Mouse (Mus musculus) spleen, adult 18-20 months (tissue): Measurements from ENCODE around the gene Kcnt1.

ENCODE experiments used
- DNase-seq, 2 experiments: peaks; one replicate each; pipeline ENCODE4 v3.0.0; 2022; ENCODE audit warnings: mixed read lengths in 2 of 2

Kcnt1 gene

GRCm38 (mm10) chr2:25878516-25878915 lies 15.0 kb downstream of the Kcnt1 start:
- no peak for DNase-seq

DNA sequence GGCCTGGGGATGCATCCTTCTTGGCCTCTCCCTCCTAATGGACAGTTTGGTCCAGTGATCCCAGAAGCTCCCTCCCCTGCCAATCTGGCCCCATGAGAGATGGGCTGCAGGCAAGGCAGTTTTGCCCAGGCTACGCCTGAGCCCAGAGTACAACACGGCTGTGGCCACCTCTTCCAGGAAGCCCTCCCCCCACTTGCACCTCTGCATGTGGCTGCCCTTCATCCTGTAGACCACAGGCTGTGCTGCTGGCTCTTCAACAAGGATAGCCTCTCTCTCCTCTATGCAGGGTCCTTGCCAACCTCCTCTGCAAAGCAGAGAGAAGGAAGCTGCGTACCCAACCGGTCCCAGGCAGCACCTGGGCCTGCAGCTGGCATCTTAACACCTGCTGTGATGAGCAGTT lies 15.5 kb downstream of the Kcnt1 start:
- no peak for DNase-seq

DNA sequence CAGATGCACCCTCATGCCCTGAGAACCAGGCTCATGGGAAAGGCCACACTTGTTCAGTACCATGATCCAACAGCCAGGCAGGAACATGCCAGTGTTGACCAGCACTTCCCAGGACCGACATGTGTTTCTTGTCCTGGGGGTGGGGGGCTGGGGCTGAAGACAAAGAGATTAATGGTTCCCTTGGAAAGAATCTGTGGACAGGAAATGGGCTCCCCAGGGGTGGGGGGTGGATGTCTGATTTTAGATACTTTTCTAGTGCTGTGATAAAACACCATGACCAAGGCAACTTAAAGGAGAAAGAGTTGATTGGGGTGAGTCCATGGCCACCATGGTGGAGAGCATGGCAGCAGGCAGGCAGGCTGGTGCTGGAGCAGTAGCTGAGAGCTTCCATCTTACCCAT lies 18.7 kb downstream of the Kcnt1 start:
- no peak for DNase-seq

GRCm38 (mm10) chr2:25884756-25885155 lies 21.2 kb downstream of the Kcnt1 start:
- no peak for DNase-seq

DNA sequence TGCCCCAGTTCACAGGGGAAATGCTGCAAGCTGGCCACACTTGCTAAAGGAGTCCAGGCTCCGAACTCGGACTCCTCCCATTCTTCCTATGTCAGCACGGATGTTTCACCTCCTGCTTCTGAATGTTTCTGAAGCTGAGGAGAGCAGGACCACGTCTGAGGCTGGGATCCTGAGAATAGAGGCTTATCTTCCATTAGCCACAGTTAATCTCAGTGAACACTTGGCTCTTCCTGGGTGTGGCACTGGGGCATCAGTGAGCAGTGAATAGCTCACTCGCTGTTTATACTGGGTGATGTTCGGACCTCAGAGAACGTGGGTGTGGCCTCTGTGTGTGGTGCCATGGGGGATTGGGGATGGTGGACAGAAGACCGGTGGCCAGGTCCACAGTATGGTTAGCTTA lies 23.7 kb downstream of the Kcnt1 start:
- DNase-seq, result no peak

DNA sequence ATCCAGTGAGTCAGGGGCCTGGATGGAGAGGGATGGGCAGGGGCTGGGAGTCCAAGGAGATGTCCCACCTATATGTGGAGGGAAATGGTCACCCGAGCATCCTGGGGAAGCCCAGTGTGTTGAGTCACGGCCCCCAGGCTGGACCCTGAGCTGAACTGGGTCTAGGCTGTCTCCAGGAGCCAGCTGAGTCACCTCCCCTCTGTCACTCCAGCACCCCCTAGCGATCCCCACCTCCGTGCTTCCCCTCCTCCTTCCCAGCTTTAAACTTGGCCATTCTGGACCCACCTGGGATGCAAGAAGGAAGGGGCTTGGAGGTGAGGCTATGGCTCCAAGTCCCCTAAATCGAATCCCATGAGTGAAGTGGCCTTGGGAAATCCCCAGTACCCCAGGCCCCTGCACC lies 24.6 kb downstream of the Kcnt1 start:
- DNase-seq, result peak in 1 of 2 experiments; percentile 11

- no peak for DNase-seq
These were observed 28.9 kb downstream of the Kcnt1 start for GRCm38 (mm10) chr2:25892440-25892839.

DNA sequence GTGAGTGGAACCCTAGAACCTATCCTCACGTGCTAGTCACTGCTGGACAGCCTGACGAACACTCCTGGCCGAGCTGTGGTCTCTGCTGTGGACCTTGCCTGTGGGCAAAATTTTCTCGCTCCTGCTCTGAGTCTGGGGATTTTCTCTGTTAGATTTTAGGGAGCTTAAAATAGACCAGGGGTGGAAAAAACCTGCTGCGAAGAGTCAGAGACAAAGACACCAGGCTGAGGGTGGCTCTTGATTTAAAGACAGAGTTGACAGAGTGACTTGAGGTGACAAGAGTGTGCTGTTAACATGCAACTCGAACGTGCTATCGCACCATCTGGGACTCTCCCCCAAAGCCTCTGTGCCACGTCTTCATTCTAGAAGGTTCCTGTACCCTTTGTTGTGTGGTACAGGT lies 35.4 kb downstream of the Kcnt1 start:
- DNase-seq, result no peak

DNA sequence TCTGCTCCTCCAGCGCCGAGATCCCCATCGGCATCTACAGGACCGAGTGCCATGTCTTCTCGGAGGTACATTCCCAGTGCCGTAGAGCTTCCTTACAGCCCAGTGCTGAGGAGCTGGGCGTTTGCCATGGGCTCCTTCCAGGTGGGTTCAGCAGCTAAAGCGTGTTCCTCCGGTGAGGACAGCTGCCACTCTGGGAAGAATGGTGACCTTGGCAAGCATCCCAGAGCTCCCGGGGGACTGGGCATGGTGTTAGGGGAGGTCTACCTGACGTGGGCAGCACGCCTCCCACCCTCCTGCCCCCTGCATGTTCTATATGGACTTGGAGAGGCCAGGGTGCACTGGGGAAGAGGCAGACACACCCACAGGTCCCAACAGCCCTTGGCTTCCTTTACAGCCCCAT lies 46.3 kb downstream of the Kcnt1 start:
- DNase-seq, result no peak

DNA sequence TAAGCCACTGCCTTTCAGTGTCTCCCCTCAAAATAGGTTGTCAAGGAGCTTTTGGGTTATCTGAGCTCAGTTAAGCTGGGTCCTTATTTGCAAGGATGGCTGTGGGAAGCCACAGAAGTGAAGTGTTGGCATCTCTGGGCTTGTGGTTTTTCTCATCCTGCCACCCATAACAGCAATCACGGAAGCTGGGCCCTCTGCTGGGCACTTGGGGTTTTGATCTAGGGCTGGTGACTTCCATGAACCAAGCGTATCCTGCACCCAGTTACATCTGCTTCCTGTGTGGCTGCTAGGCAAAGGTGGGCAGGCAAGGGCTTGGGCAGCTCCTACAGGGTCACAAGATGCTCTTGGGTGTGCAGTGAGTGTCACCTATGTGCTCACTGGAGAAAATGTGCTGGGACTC lies 49.7 kb downstream of the Kcnt1 start:
- DNase-seq, result peak in 1 of 2 experiments; percentile 26

- no peak for DNase-seq
These were observed 50.7 kb downstream of the Kcnt1 start for GRCm38 (mm10) chr2:25914201-25914600.

DNA sequence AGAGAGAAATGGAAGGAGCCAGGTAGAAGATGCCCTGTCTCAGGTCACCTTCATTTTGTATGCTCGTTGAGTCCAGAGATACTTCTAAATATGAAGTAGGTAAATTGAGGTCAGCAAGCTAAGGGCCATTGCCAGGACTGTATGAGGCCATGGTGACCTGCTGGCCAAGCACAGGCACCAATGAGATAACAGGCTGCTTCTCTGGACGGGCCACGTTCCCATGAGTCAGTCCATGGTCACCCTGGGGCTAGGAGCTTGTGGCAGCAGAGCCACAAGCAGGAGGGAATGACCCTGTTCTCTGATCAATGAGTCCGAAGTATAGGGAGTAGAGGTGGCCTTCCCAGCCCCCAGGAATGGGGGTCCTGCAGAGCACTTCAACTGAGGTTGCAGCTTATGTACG lies 51.3 kb downstream of the Kcnt1 start:
- DNase-seq, result no peak

GRCm38 (mm10) chr2:25918408-25918807 lies 54.9 kb downstream of the Kcnt1 start:
- no peak for DNase-seq

DNA sequence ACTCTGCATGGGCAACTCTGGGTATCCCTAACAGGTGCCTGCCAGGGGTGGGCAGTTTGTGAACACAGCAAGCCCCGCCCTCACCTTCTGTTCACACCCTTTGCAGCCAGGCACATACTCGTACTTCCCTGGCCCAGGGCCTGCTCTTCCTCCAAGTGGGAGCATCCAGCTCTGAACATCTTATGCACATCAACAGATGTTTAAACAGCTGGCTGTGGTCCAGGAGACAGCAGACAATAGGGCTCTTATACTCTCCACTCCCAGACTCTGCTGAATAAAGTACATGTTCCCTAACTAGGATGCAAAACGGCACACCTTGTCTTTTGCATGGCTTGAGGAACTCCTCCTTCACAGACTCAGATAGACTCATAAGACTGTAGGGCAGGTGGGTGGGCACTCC lies 56.4 kb downstream of the Kcnt1 start:
- no peak for DNase-seq

GRCm38 (mm10) chr2:25923799-25924198 lies 60.3 kb downstream of the Kcnt1 start:
- DNase-seq, result no peak

GRCm38 (mm10) chr2:25924934-25925333 lies 61.4 kb downstream of the Kcnt1 start:
- no peak for DNase-seq

- no peak for DNase-seq
These were observed 64.3 kb downstream of the Kcnt1 start for GRCm38 (mm10) chr2:25927821-25928220.

DNA sequence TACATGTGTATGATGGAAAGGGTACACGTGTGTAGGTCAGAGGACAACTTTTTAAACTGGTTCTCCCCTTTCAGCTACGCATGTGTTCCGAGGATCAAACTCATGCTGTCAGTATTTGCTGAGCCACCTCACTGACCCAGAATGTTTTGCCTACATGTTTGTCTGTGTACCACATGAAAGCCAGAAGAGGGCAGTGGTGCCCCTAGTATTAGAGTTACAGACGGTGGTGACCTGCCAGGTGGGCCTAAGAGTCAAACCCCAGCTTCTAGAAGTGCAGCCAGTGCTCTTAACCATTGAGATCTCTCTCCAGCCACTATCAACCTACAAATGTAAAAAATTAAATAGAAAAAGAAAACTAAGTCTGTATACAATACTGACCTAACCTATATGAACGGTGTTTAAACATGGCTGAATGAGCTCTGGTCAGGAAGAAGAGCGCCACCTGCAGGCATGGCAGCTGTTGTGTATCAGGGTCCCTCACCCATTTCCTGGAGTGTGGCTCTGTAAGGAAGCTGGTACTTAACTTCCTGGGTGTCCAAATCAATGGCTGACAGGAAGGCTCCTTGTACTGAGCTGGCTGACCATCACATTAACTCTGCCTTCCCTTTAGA lies 67.8 kb downstream of the Kcnt1 start:
- peak in 1 of 2 experiments; percentile 18 for DNase-seq

- DNase-seq, result no peak
These were observed 77.0 kb downstream of the Kcnt1 start for GRCm38 (mm10) chr2:25940503-25940902.

GRCm38 (mm10) chr2:25943822-25944221 lies 80.3 kb downstream of the Kcnt1 start:
- no peak for DNase-seq

DNA sequence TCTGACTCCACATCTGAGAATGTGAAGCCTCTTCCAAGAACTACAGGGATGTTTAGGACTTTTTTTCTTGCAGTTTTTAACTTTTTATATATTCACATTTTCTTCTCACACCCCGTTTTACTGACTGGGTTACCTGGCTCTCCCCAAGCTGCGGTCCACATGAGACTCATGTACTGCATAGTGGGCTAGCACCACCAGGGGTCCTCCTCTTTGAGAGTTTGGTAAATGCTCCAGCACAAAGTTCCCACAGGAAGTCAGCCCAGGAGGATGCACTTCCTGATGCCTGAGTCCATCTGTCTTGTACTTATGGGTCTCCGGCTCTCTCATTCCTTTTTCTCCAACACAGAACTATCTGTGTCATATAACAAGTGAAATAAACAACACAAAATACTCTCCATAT lies 84.4 kb downstream of the Kcnt1 start:
- DNase-seq, result no peak

DNA sequence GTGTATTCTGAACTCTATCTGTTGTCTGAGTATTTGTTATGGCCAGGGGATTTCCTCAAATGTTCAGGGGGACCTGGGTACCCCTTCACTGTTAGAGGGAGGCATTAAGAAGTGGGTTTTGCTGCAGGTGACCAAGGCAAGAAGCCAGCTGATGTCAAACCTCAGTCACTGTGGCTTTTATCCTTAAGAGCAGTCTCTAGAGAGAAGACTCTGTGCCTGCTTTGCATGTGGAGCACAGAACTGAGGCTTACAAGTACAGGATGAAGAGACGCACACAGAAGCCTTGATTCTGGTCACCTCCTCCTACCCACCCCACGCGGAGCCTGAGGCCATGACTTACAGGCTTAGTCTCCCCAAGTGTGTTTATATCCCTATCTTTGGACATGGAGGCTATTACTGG lies 85.8 kb downstream of the Kcnt1 start:
- no peak for DNase-seq
